Mouse (Mus musculus): ENCODE results near the gene Dach1. TPM values are rescaled to one million over a fixed set of nuclear protein-coding genes. Genes with fewer than 3 reads are reported as not detected.

Dach1 gene
- polyA plus RNA-seq, 1 experiment from 2014 or later = 33.7 TPM

DNA sequence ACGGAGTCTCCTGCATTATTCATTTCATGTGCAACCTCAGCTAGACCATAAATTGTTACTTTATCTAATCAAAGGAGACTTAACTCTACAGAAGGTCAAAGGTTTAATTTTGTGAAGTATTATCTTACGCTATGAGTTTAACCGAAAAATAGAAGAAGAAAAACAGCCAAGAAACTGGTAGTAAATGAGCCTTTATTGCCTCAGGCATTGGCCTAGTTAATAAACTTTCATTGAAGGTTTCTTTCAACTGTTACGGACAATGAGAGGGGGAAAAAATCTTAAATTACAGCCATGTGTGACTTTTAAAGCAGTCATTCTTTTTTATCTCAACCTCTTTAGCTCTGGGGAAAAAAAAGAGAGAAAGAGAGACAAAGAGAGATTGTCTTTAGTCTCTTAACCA lies 188.7 kb downstream of the Dach1 start:
- no peak overlapping the region for H3K4me3 ChIP-seq (ENCODE audit: low read depth, low read length)
- DNase-seq (ENCODE audit: low spot score) = no peak
- no peaks in the 10 kb centered on the region for H3K9me3 ChIP-seq (ENCODE audit: control insufficient read depth, low read length)
- 28% methylated on average over 4 of the region's 4 CpGs for WGBS
- H3K9ac ChIP-seq (ENCODE audit: low read depth, low read length) = no peak overlapping the region
- H3K4me1 ChIP-seq (replicated peaks; ENCODE audit: control insufficient read depth, insufficient read depth, low read length) = no peaks in the 10 kb centered on the region; the same call in 1 of the 2 replicates
- no peak overlapping the region for H3K4me2 ChIP-seq (replicated peaks; ENCODE audit: low read depth, low read length)
- H3K27ac ChIP-seq (ENCODE audit: low read depth, low read length) = no peak overlapping the region
- no peaks in the 10 kb centered on the region for H3K36me3 ChIP-seq (ENCODE audit: control insufficient read depth, insufficient read depth, low read length)
- no peaks in the 10 kb centered on the region for H3K27me3 ChIP-seq (ENCODE audit: control insufficient read depth, insufficient read depth, low read length)
- ATAC-seq (ENCODE audit: low FRiP score) = no peak

DNA sequence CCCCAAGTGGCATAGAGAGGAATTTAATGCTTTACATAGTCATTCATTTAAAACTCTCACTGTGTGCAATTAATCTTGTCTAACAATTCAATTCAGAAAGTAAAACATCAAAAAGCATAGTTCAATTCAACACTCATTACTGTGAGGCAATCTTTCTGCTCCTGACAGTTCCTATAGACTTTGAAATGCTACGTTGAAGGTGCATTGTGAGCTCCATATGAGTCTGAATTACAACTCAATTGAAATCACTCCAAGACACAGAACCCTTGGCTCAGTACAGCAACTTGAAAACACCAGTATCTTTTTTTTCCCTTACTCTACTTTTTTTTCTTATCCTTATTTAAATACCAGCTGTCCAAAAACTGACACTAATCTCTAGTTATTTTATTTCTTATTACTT lies 193.5 kb downstream of the Dach1 start:
- H3K4me2 ChIP-seq (replicated peaks; ENCODE audit: low read depth, low read length) = no peak overlapping the region
- no peak overlapping the region for H3K27ac ChIP-seq (ENCODE audit: low read depth, low read length)
- H3K36me3 ChIP-seq (ENCODE audit: control insufficient read depth, insufficient read depth, low read length) = no peaks in the 10 kb centered on the region
- H3K9ac ChIP-seq (ENCODE audit: low read depth, low read length) = no peak overlapping the region
- no peak overlapping the region for H3K4me3 ChIP-seq (ENCODE audit: low read depth, low read length)
- peak; percentile 44; the same call in 1 of the 2 replicates for ATAC-seq (ENCODE audit: low FRiP score)
- no peaks in the 10 kb centered on the region for H3K27me3 ChIP-seq (ENCODE audit: control insufficient read depth, insufficient read depth, low read length)
- WGBS = 9% methylated on average over 1 of the region's 1 CpGs
- peaks cover 3% of the 10 kb centered on the region; the same call in 1 of the 2 replicates for H3K4me1 ChIP-seq (replicated peaks; ENCODE audit: control insufficient read depth, insufficient read depth, low read length)
- no peaks in the 10 kb centered on the region for H3K9me3 ChIP-seq (ENCODE audit: control insufficient read depth, low read length)
- no peak for DNase-seq (ENCODE audit: low spot score)

DNA sequence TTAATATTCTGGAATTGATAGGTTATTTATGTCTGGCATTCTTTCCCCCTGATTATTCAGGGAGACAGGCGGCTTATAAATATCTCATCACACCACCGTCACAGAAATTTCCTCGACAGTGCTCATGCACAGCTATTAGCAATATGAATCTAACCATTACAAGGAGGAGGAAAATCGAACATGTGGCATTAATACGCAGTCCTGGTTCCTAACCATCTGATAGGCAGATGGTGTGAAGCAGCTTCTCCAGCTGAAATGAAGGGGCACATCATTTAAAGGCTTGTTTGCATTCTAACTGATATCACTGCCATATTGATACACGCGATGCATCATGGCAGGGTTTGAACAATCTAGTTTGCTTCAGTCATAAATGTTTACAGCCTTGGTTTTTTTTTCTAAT lies 194.1 kb downstream of the Dach1 start:
- no peak overlapping the region for H3K4me3 ChIP-seq (ENCODE audit: low read depth, low read length)
- H3K9me3 ChIP-seq (ENCODE audit: control insufficient read depth, low read length) = no peaks in the 10 kb centered on the region
- no peak overlapping the region for H3K9ac ChIP-seq (ENCODE audit: low read depth, low read length)
- WGBS = 57% methylated on average over 7 of the region's 7 CpGs
- peak; percentile 28 for DNase-seq (ENCODE audit: low spot score)
- H3K27me3 ChIP-seq (ENCODE audit: control insufficient read depth, insufficient read depth, low read length) = no peaks in the 10 kb centered on the region
- peaks cover 3% of the 10 kb centered on the region; the same call in 1 of the 2 replicates for H3K4me1 ChIP-seq (replicated peaks; ENCODE audit: control insufficient read depth, insufficient read depth, low read length)
- ATAC-seq (ENCODE audit: low FRiP score) = 0 out of 2 replicates have a peak, but pooled peaks have one; percentile 28
- no peak overlapping the region for H3K4me2 ChIP-seq (replicated peaks; ENCODE audit: low read depth, low read length)
- H3K27ac ChIP-seq (ENCODE audit: low read depth, low read length) = 0 out of 2 replicates have a peak overlapping the region, but pooled peaks have one; percentile 30
- no peaks in the 10 kb centered on the region for H3K36me3 ChIP-seq (ENCODE audit: control insufficient read depth, insufficient read depth, low read length)

DNA sequence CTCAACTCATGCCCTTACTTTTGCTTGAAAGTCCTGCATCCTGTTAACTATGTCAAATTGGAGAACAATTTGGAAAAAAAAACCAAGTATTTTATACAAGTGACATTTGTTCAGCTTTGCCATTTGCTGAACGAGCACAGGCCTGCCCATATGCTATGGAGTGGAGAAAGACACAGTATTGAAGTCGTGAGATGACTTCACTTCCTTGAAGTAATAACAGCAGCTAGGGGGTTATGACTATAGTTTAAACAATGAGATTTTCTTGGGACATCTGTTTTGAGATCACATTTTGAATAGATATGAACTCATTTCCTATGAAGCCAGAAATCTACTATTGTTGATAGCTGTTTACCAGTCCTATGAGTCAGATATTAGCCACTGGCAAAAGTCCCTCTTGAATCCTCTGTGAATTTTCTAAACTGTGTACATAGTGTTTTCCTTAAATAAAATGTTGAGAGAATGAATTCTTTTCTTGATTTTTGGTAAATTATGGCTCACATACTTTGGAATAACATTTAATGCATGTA lies 205.0 kb downstream of the Dach1 start:
- 75% methylated on average over 2 of the region's 2 CpGs for WGBS
- Histone ChIP-seq H3K27me3 (ENCODE audit: control insufficient read depth, insufficient read depth, low read length) (no peaks in the 10 kb centered on the region), H3K27ac (ENCODE audit: low read depth, low read length) (no peak overlapping the region), H3K36me3 (ENCODE audit: control insufficient read depth, insufficient read depth, low read length) (no peaks in the 10 kb centered on the region), H3K4me2 (replicated peaks; ENCODE audit: low read depth, low read length) (no peak overlapping the region), H3K9me3 (ENCODE audit: control insufficient read depth, low read length) (no peaks in the 10 kb centered on the region), H3K4me3 (ENCODE audit: low read depth, low read length) (no peak overlapping the region), H3K9ac (ENCODE audit: low read depth, low read length) (no peak overlapping the region), H3K4me1 (replicated peaks; ENCODE audit: control insufficient read depth, insufficient read depth, low read length) (0 out of 2 replicates have a peak, but pooled peaks cover 2% of the 10 kb centered on the region)
- ATAC-seq (ENCODE audit: low FRiP score) (no peak), DNase-seq (ENCODE audit: low spot score) (no peak)

DNA sequence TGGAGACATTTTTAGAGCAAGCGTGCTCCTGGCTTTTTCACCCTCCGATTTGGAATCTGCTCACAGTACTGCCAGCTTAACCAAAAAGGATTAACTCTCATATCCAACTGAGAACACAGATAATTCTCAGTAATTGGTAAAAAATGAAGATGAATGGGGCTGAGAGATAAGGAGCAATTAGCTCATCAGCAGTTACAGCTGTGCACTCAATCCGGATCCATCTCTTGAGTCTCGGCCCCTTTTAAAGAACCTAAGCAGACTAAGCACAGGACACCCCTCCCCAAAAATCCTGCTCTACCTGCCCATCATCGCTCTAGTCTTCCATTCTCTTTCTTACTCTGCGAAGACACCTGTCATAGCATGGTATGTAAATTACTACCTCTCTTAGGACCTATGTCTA lies 205.9 kb downstream of the Dach1 start:
- 0 out of 2 replicates have a peak, but pooled peaks cover 2% of the 10 kb centered on the region for H3K4me1 ChIP-seq (replicated peaks; ENCODE audit: control insufficient read depth, insufficient read depth, low read length)
- 72% methylated on average over 6 of the region's 6 CpGs for WGBS
- no peak overlapping the region for H3K4me3 ChIP-seq (ENCODE audit: low read depth, low read length)
- H3K36me3 ChIP-seq (ENCODE audit: control insufficient read depth, insufficient read depth, low read length) = no peaks in the 10 kb centered on the region
- ATAC-seq (ENCODE audit: low FRiP score) = peak; percentile 42; the same call in 1 of the 2 replicates
- H3K27me3 ChIP-seq (ENCODE audit: control insufficient read depth, insufficient read depth, low read length) = no peaks in the 10 kb centered on the region
- no peak overlapping the region for H3K9ac ChIP-seq (ENCODE audit: low read depth, low read length)
- no peak overlapping the region for H3K27ac ChIP-seq (ENCODE audit: low read depth, low read length)
- DNase-seq (ENCODE audit: low spot score) = no peak
- H3K9me3 ChIP-seq (ENCODE audit: control insufficient read depth, low read length) = no peaks in the 10 kb centered on the region
- no peak overlapping the region for H3K4me2 ChIP-seq (replicated peaks; ENCODE audit: low read depth, low read length)

DNA sequence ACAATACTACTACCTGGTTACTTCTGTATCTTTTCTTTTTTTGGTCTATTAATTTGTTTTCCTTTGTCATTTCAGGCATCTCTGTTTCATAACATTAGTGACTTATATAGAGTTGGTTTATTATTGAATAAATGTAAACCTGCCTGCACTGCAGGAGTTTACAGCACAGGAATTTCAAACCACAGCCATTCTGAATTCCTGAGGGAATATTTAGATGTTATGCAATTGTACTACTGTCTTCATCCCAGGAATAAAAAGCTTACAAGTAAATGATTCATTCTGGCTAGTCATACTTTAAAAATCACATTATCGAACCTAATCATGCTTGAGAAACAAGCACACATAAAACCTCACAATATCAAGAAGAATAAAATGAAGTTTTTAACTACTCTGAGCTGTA lies 213.2 kb downstream of the Dach1 start:
- no peak for ATAC-seq (ENCODE audit: low FRiP score)
- Histone ChIP-seq H3K27ac (ENCODE audit: low read depth, low read length) (no peak overlapping the region), H3K9me3 (ENCODE audit: control insufficient read depth, low read length) (no peaks in the 10 kb centered on the region), H3K27me3 (ENCODE audit: control insufficient read depth, insufficient read depth, low read length) (no peaks in the 10 kb centered on the region), H3K4me1 (replicated peaks; ENCODE audit: control insufficient read depth, insufficient read depth, low read length) (0 out of 2 replicates have a peak, but pooled peaks cover 2% of the 10 kb centered on the region), H3K4me3 (ENCODE audit: low read depth, low read length) (no peak overlapping the region), H3K36me3 (ENCODE audit: control insufficient read depth, insufficient read depth, low read length) (no peaks in the 10 kb centered on the region), H3K4me2 (replicated peaks; ENCODE audit: low read depth, low read length) (no peak overlapping the region), H3K9ac (ENCODE audit: low read depth, low read length) (no peak overlapping the region)
- WGBS = 95% methylated on average over 1 of the region's 1 CpGs
- no peak for DNase-seq (ENCODE audit: low spot score)

DNA sequence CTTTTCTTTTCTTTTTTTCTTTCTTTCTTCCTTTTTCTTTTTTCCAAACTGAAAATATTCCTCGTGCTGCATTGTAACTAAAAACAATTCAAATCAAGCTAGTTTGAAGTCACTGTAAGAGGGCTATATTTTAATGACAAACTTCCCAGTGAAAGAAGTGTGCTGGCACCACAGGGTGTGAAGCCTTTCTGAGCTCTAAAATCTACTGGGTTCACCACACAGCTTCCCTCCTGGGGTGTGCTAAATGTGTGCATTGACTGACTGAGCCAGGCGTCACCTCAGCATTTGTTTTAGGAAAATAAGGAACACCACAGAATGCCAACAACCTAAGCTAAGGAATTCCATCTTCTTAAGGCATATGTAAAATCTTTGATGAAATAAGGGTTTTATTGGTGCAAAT lies 224.1 kb downstream of the Dach1 start:
- Histone ChIP-seq H3K4me1 (replicated peaks; ENCODE audit: control insufficient read depth, insufficient read depth, low read length) (no peaks in the 10 kb centered on the region), H3K27me3 (ENCODE audit: control insufficient read depth, insufficient read depth, low read length) (no peaks in the 10 kb centered on the region), H3K27ac (ENCODE audit: low read depth, low read length) (no peak overlapping the region), H3K36me3 (ENCODE audit: control insufficient read depth, insufficient read depth, low read length) (no peaks in the 10 kb centered on the region), H3K9ac (ENCODE audit: low read depth, low read length) (no peak overlapping the region), H3K4me3 (ENCODE audit: low read depth, low read length) (no peak overlapping the region), H3K9me3 (ENCODE audit: control insufficient read depth, low read length) (no peaks in the 10 kb centered on the region), H3K4me2 (replicated peaks; ENCODE audit: low read depth, low read length) (no peak overlapping the region)
- DNase-seq (ENCODE audit: low spot score) (no peak), ATAC-seq (ENCODE audit: low FRiP score) (no peak; the same call in 1 of the 2 replicates)
- 24% methylated on average over 2 of the region's 2 CpGs for WGBS

DNA sequence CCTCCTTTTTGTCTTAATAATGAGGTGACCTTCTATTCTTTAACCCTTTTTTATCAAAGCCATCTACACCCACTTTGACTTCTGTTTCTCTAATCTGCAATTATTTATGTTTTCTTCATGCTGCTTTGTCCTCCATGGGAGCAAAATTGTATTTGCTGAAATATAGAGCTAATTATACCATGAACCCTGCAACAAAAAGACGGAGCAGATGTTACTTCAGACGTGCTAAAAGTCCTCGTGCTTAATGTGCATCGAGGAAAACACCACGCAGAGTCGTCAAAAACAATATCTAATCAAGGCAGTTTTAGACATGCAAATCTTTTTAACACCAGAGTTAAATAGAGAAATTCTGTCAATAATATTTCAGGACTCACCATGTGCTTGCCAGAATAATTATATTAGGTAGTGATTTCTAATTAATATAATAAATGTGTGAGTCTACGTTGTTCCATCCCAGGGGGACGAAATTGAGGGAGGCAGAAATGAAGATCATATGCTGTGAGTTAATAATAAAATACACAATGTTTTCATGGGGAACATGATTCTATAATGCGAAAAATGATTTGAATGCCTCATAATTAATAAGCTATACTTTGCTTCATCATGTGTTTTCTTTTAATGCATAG lies 224.8 kb downstream of the Dach1 start:
- no peaks in the 10 kb centered on the region for H3K4me1 ChIP-seq (replicated peaks; ENCODE audit: control insufficient read depth, insufficient read depth, low read length)
- no peak overlapping the region for H3K4me2 ChIP-seq (replicated peaks; ENCODE audit: low read depth, low read length)
- ATAC-seq (ENCODE audit: low FRiP score) (peak; percentile 63; the same call in 1 of the 2 replicates), DNase-seq (ENCODE audit: low spot score) (no peak)
- no peak overlapping the region for H3K4me3 ChIP-seq (ENCODE audit: low read depth, low read length)
- H3K9ac ChIP-seq (ENCODE audit: low read depth, low read length) = no peak overlapping the region
- H3K27me3 ChIP-seq (ENCODE audit: control insufficient read depth, insufficient read depth, low read length) = no peaks in the 10 kb centered on the region
- H3K9me3 ChIP-seq (ENCODE audit: control insufficient read depth, low read length) = no peaks in the 10 kb centered on the region
- WGBS = 47% methylated on average over 9 of the region's 9 CpGs
- H3K36me3 ChIP-seq (ENCODE audit: control insufficient read depth, insufficient read depth, low read length) = no peaks in the 10 kb centered on the region
- H3K27ac ChIP-seq (ENCODE audit: low read depth, low read length) = no peak overlapping the region

DNA sequence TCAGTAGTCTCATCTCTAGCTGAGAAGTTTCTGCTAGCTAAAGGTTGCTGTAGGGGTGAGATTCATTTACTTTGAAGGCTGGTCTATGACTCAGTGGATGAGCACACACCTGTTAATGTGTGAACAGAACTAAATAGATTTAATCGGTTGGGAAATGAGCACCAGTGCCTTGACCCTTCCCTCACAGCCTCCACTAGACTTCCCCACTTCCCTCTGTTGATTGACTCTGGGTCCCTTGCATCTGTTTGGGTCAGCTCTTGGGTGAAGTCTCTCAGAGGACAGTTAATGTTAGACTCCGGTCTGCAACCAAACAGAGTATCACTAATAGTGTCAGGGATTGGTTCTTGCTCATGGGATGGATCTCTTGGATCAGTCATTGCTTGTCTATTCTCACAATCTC lies 227.2 kb downstream of the Dach1 start:
- Histone ChIP-seq H3K9ac (ENCODE audit: low read depth, low read length) (no peak overlapping the region), H3K27me3 (ENCODE audit: control insufficient read depth, insufficient read depth, low read length) (no peaks in the 10 kb centered on the region), H3K9me3 (ENCODE audit: control insufficient read depth, low read length) (no peaks in the 10 kb centered on the region), H3K4me3 (ENCODE audit: low read depth, low read length) (no peak overlapping the region), H3K4me1 (replicated peaks; ENCODE audit: control insufficient read depth, insufficient read depth, low read length) (no peaks in the 10 kb centered on the region), H3K4me2 (replicated peaks; ENCODE audit: low read depth, low read length) (no peak overlapping the region), H3K27ac (ENCODE audit: low read depth, low read length) (no peak overlapping the region), H3K36me3 (ENCODE audit: control insufficient read depth, insufficient read depth, low read length) (no peaks in the 10 kb centered on the region)
- 88% methylated on average over 2 of the region's 2 CpGs for WGBS
- ATAC-seq (ENCODE audit: low FRiP score) = no peak
- no peak for DNase-seq (ENCODE audit: low spot score)
